Mouse (Mus musculus) stomach, postnatal 0 days (tissue): ENCODE measurements around the gene Hmcn1. TPM values are rescaled to one million over a fixed set of nuclear protein-coding genes. Genes with fewer than 3 reads are reported as not detected.

Source experiments
- ATAC-seq: fragments of 200-750 bp; cut with Nextera tagmentation; 2 replicates; pipeline ENCODE4 v1.8.0; 2017; ENCODE audit not compliant: low FRiP score, low TSS enrichment
- DNase-seq: peaks from one replicate; pipeline ENCODE4 v3.0.0-alpha.2; 2016; ENCODE audit warnings: low spot score
- H3K27ac ChIP-seq: fragments of 300-500 bp; sonication (generic); replicated peaks from 2 replicates; pipeline ENCODE4 v1.5.1; 2014; ENCODE audit warnings: mild to moderate bottlenecking, control low read depth
- H3K27me3 ChIP-seq: fragments of 300-500 bp; sonication (generic); 2 replicates; pipeline ENCODE4 v1.6.1; 2014; ENCODE audit warnings: low read length; ENCODE audit not compliant: control insufficient read depth, insufficient read depth
- H3K36me3 ChIP-seq: fragments of 300-500 bp; sonication (generic); 2 replicates; pipeline ENCODE4 v1.6.1; 2014; ENCODE audit warnings: low read length, mixed read lengths; ENCODE audit not compliant: control insufficient read depth, insufficient read depth
- H3K4me1 ChIP-seq: fragments of 300-500 bp; sonication (generic); replicated peaks from 2 replicates; pipeline ENCODE4 v1.6.1; 2014; ENCODE audit warnings: antibody characterized with exemption; ENCODE audit not compliant: control insufficient read depth, insufficient read depth
- H3K4me2 ChIP-seq: fragments of 300-500 bp; sonication (generic); replicated peaks from 2 replicates; pipeline ENCODE4 v1.6.1; 2014; ENCODE audit warnings: low read depth, mild to moderate bottlenecking, control low read depth, moderate library complexity
- H3K4me3 ChIP-seq: fragments of 300-500 bp; sonication (generic); 2 replicates; pipeline ENCODE4 v1.5.1; 2014; ENCODE audit warnings: low read depth, low read length, control low read depth
- H3K9ac ChIP-seq: fragments of 300-500 bp; sonication (generic); 2 replicates; pipeline ENCODE4 v1.6.1; 2014; ENCODE audit warnings: mild to moderate bottlenecking, low read length, control low read depth, mixed read lengths
- H3K9me3 ChIP-seq: fragments of 300-500 bp; sonication (generic); 2 replicates; pipeline ENCODE4 v1.6.1; 2016; ENCODE audit warnings: low read length; ENCODE audit not compliant: control insufficient read depth
- CTCF ChIP-seq: IDR thresholded peaks from 2 replicates; pipeline ENCODE4 v1.5.1; 2016; ENCODE audit warnings: antibody characterized with exemption, low read depth, mild to moderate bottlenecking, moderate library complexity
- EP300 ChIP-seq: optimal IDR thresholded peaks from 2 replicates; pipeline ENCODE3; 2016; ENCODE audit warnings: antibody characterized with exemption
- WGBS: fragments of 180-500 bp; shearing (Covaris S2); extraction: QIAGEN DNeasy Blood & Tissue Kit; methylation state at CpG from one replicate; pipeline ENCODE4 v1.1.7; 2014; 5-methylcytosine and 5-hydroxymethylcytosine counted together
- polyA plus RNA-seq: library from polyadenylated mRNA; unstranded; fragments of >200 nt; fragmentation: Nextera tagmentation; extraction: Ambion mirVana; gene quantifications from 2 replicates; pipeline ENCODE4 v1.2.1, GENCODE M21; 2015

Gene Hmcn1
- polyA plus RNA-seq, 1 experiment from 2014 or later, result 8.0 TPM

- no peak for DNase-seq
- no peaks in the 10 kb centered on the region for H3K36me3 ChIP-seq
- H3K4me3 ChIP-seq, result no peak overlapping the region
- H3K9ac ChIP-seq, result no peak overlapping the region
- no peaks in the 10 kb centered on the region; the same call in 1 of the 2 replicates for H3K4me1 ChIP-seq
- H3K27ac ChIP-seq, result no peak overlapping the region
- no peaks in the 10 kb centered on the region for H3K9me3 ChIP-seq
- 79% methylated on average over 8 of the region's 8 CpGs for WGBS
- no peak overlapping the region for H3K4me2 ChIP-seq
- no peaks in the 10 kb centered on the region for H3K27me3 ChIP-seq
- no peak for ATAC-seq
- TF ChIP-seq CTCF (no peak), EP300 (no peak)
Observed at GRCm38 (mm10) chr1:151001868-151002428, 8.7 kb upstream of the Hmcn1 start.

- no peak overlapping the region for H3K9ac ChIP-seq
- H3K4me3 ChIP-seq, result no peak overlapping the region
- TF ChIP-seq CTCF (no peak), EP300 (no peak)
- DNase-seq (no peak), ATAC-seq (no peak)
- H3K27ac ChIP-seq, result no peak overlapping the region
- H3K4me1 ChIP-seq, result no peaks in the 10 kb centered on the region; the same call in 1 of the 2 replicates
- no peaks in the 10 kb centered on the region for H3K36me3 ChIP-seq
- no peaks in the 10 kb centered on the region for H3K27me3 ChIP-seq
- 49% methylated on average over 13 of the region's 13 CpGs for WGBS
- H3K9me3 ChIP-seq, result 0 out of 2 replicates have a peak, but pooled peaks cover 3% of the 10 kb centered on the region
- H3K4me2 ChIP-seq, result no peak overlapping the region; the same call in 1 of the 2 replicates
Observed at GRCm38 (mm10) chr1:151000714-151001113, 7.5 kb upstream of the Hmcn1 start.

GRCm38 (mm10) chr1:150994612-150995011 is 1.4 kb upstream of the Hmcn1 start:
- Histone ChIP-seq H3K9me3 (0 out of 2 replicates have a peak, but pooled peaks cover 3% of the 10 kb centered on the region), H3K9ac (no peak overlapping the region), H3K27me3 (no peaks in the 10 kb centered on the region), H3K4me2 (no peak overlapping the region), H3K27ac (no peak overlapping the region), H3K4me1 (no peaks in the 10 kb centered on the region), H3K36me3 (no peaks in the 10 kb centered on the region), H3K4me3 (no peak overlapping the region)
- no peak for DNase-seq
- ATAC-seq, result no peak
- 39% methylated on average over 2 of the region's 2 CpGs for WGBS
- TF ChIP-seq EP300 (no peak), CTCF (no peak)

- no peak for DNase-seq
- Histone ChIP-seq H3K4me1 (no peaks in the 10 kb centered on the region), H3K9ac (peak overlapping the region; percentile 67), H3K9me3 (0 out of 2 replicates have a peak, but pooled peaks cover 3% of the 10 kb centered on the region), H3K4me2 (peak overlapping the region; percentile 77), H3K27me3 (no peaks in the 10 kb centered on the region), H3K27ac (peak overlapping the region; percentile 66), H3K36me3 (no peaks in the 10 kb centered on the region), H3K4me3 (peak overlapping the region; percentile 44)
- TF ChIP-seq EP300 (no peak), CTCF (no peak)
- ATAC-seq, result peak; percentile 21; the same call in 1 of the 2 replicates
- 1% methylated on average over 6 of the region's 6 CpGs for WGBS
Observed at GRCm38 (mm10) chr1:150992711-150993161, 499 bp downstream of the Hmcn1 start.

GRCm38 (mm10) chr1:150991745-150992554 is 1.3 kb downstream of the Hmcn1 start:
- Histone ChIP-seq H3K27ac (no peak overlapping the region), H3K4me1 (no peaks in the 10 kb centered on the region), H3K9ac (peak overlapping the region; percentile 49), H3K4me2 (peak overlapping the region; percentile 77), H3K27me3 (no peaks in the 10 kb centered on the region), H3K36me3 (no peaks in the 10 kb centered on the region), H3K4me3 (peak overlapping the region; percentile 44), H3K9me3 (0 out of 2 replicates have a peak, but pooled peaks cover 3% of the 10 kb centered on the region)
- WGBS, result 2% methylated on average over 10 of the region's 10 CpGs
- TF ChIP-seq CTCF (no peak), EP300 (no peak)
- DNase-seq, result no peak
- ATAC-seq, result no peak

GRCm38 (mm10) chr1:150984888-150985287 is 8.3 kb downstream of the Hmcn1 start:
- Histone ChIP-seq H3K4me3 (no peak overlapping the region), H3K4me2 (no peak overlapping the region), H3K9me3 (no peaks in the 10 kb centered on the region), H3K4me1 (no peaks in the 10 kb centered on the region), H3K36me3 (no peaks in the 10 kb centered on the region), H3K27ac (no peak overlapping the region), H3K9ac (no peak overlapping the region), H3K27me3 (no peaks in the 10 kb centered on the region)
- no peak for ATAC-seq
- no peak for DNase-seq
- TF ChIP-seq EP300, result no peak
- no peak for TF ChIP-seq CTCF
- 58% methylated on average over 4 of the region's 4 CpGs for WGBS
